Mouse (Mus musculus) cerebellum, adult 2 months (tissue): Measurements from ENCODE around the gene Emc10.

ENCODE experiments used
- CTCF ChIP-seq: fragments of 200-500 bp; IDR thresholded peaks from 2 replicates; pipeline ENCODE4 v1.5.1; 2011; ENCODE audit warnings: low read depth, mild to moderate bottlenecking, control low read depth, low read length, moderate library complexity, borderline replicate concordance; ENCODE audit not compliant: insufficient read depth
- POLR2A ChIP-seq: fragments of 200-500 bp; IDR thresholded peaks from 2 replicates; pipeline ENCODE4 v1.6.1; 2011; ENCODE audit warnings: low read length, control low read depth, borderline replicate concordance; ENCODE audit not compliant: insufficient read depth

DNA sequence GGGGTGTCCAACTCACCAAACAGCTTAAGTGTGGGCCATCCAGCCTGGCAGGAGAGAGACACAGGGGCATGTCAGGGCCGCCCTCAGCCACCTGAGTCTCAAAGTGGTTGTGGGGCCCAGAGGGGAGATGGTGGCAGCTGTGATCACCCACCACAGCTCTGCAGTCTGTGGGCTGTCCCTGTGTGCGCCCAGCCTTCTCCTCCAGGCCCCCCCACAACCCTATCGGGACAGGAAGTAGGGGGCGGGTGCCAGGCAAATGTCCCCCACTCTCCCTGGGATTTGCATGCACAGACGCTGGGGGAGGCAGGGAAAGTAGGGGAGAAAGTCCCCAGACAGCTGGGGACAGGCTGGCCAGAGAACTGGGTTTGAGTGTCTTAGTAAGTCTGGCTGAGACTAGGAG, 34.9 kb upstream of the Emc10 start:
- no peak for TF ChIP-seq POLR2A
- no peak for TF ChIP-seq CTCF
